Mouse (Mus musculus): ENCODE results near the gene Ptgis.

DNA sequence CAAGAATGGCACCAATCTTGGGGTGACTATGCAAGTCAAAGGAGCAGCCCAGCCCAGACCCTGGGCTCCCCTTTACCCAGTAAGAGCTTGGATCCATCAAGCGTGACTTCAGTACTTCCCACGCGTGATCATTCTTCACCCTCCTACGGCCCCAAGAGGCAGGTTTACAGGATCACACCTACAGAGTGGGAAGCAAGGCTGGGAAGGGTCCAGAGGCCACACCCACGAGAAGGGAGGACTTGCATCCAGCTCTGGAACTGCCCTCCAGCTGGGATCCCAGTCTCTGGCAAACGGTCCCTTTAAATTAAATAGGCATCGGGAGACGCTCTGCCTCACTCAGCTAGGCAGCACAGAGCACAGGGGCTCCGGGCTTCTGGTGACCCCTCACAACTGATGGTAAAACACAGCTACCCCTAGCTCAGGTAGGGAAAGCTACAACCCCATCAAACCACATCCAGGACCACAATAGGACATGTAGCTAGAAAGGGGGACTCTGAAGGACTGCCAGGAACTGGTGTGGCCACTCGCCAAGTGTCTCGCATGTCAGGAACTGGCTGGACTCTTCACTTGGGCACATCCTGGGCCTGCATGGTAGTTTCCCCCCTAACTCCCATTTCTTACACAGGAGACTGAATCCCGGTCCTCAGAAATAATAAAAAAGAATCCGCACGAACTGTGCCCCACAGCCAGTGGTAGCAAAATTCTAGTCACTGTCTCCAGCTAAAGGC lies 58.6 kb downstream of the Ptgis start:
- no peak for TF ChIP-seq CTCF (IDR thresholded peaks at IDR 0.05; ENCODE audit: low read depth, low read length)
- TF ChIP-seq POLR2A (IDR thresholded peaks at IDR 0.05; ENCODE audit: extremely low read depth, insufficient read depth, low read length), result no peak
